Mouse (Mus musculus): ENCODE results near the gene 4930519P11Rik.

DNA sequence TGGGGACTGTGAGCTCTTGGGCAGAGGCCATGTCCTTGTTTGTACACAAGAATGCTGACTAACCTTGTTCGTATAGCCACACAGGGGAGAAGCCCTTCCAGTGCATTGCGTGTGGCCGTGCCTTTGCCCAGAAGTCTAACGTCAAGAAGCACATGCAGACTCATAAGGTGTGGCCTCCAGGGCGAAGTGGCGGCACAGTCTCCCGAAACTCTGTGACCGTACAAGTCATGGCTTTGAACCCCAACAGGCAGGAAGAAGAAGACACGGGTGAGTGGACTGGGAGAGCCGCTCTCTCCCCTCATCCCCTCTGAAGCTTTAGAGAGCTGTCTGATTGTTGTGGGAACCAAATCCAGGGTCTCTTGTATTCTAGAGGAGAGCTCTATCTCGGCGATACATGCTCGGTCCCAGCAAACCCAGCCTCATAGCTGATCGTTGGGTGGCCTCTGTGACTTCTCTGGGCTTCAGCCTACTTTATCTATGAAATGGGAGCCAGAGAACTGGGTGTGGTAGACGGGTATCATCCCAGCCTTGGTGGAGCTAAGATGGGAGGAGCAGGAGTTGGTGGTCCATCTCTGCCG, 19.1 kb upstream of the 4930519P11Rik start:
- TF ChIP-seq POLR2A (IDR thresholded peaks at IDR 0.05; ENCODE audit: insufficient read length, low read depth) (no peak), E2F4 (IDR thresholded peaks at IDR 0.05; ENCODE audit: insufficient read depth) (no peak), MAX (IDR thresholded peaks at IDR 0.05; ENCODE audit: low read depth) (no peak), TCF12 (IDR thresholded peaks at IDR 0.05; ENCODE audit: insufficient read depth, poor library complexity, severe bottlenecking) (no peak), SRF (IDR thresholded peaks at IDR 0.05; ENCODE audit: control insufficient read depth, insufficient read length, low read depth) (no peak), POLR2AphosphoS2 (IDR thresholded peaks at IDR 0.05; ENCODE audit: insufficient read length, low read depth) (no peak), USF1 (IDR thresholded peaks at IDR 0.05; ENCODE audit: low read depth) (no peak)
